Mouse (Mus musculus): ENCODE measurements at regions not wholly inside any gene's neighbourhood (a gene's known extent, or its start where the extent isn't known, plus 50 kb on each side); places are given as distances from the start of the nearest gene placed in this dataset.

GRCm38 (mm10) chr13:69932695-69933550, 130.7 kb downstream of the Med10 start:
- H3K36me3 ChIP-seq (ENCODE audit: control insufficient read depth, insufficient read depth, low read length) = no peaks in the 10 kb centered on the region
- H3K27ac ChIP-seq (replicated peaks) = no peak overlapping the region
- H3K4me2 ChIP-seq (replicated peaks; ENCODE audit: low read depth) = no peak overlapping the region
- H3K4me1 ChIP-seq (replicated peaks; ENCODE audit: control insufficient read depth, insufficient read depth) = no peaks in the 10 kb centered on the region
- H3K27me3 ChIP-seq (ENCODE audit: control insufficient read depth, insufficient read depth, low read length) = no peaks in the 10 kb centered on the region
- no peak overlapping the region for H3K9ac ChIP-seq (ENCODE audit: low read length)
- no peaks in the 10 kb centered on the region for H3K9me3 ChIP-seq (ENCODE audit: control insufficient read depth, low read length)
- no peak for ATAC-seq (ENCODE audit: low FRiP score, low TSS enrichment)
- WGBS = 72% methylated on average over 9 of the region's 9 CpGs
- DNase-seq (ENCODE audit: low spot score) = no peak
- TF ChIP-seq CTCF (IDR thresholded peaks at IDR 0.05; ENCODE audit: low read depth) = no peak
- TF ChIP-seq EP300 (optimal IDR thresholded peaks at IDR 0.05) = no peak
- H3K4me3 ChIP-seq (ENCODE audit: low read depth, low read length) = no peak overlapping the region

GRCm38 (mm10) chr13:69933551-69933845, 131.3 kb downstream of the Med10 start:
- DNase-seq (ENCODE audit: low spot score) = no peak
- Histone ChIP-seq H3K4me3 (ENCODE audit: low read depth, low read length) (no peak overlapping the region), H3K9ac (ENCODE audit: low read length) (no peak overlapping the region), H3K36me3 (ENCODE audit: control insufficient read depth, insufficient read depth, low read length) (no peaks in the 10 kb centered on the region), H3K27me3 (ENCODE audit: control insufficient read depth, insufficient read depth, low read length) (no peaks in the 10 kb centered on the region), H3K4me1 (replicated peaks; ENCODE audit: control insufficient read depth, insufficient read depth) (no peaks in the 10 kb centered on the region), H3K4me2 (replicated peaks; ENCODE audit: low read depth) (no peak overlapping the region), H3K9me3 (ENCODE audit: control insufficient read depth, low read length) (no peaks in the 10 kb centered on the region), H3K27ac (replicated peaks) (no peak overlapping the region)
- no peak for ATAC-seq (ENCODE audit: low FRiP score, low TSS enrichment)
- TF ChIP-seq CTCF (IDR thresholded peaks at IDR 0.05; ENCODE audit: low read depth) (no peak), EP300 (optimal IDR thresholded peaks at IDR 0.05) (no peak)
- 63% methylated on average over 6 of the region's 6 CpGs for WGBS

- no peak for DNase-seq (ENCODE audit: low spot score)
- H3K36me3 ChIP-seq (ENCODE audit: control insufficient read depth, insufficient read depth, low read length) = no peaks in the 10 kb centered on the region
- H3K4me2 ChIP-seq (replicated peaks; ENCODE audit: low read depth) = no peak overlapping the region
- H3K9me3 ChIP-seq (ENCODE audit: control insufficient read depth, low read length) = no peaks in the 10 kb centered on the region
- no peak for ATAC-seq (ENCODE audit: low FRiP score, low TSS enrichment)
- H3K4me3 ChIP-seq (ENCODE audit: low read depth, low read length) = no peak overlapping the region
- H3K4me1 ChIP-seq (replicated peaks; ENCODE audit: control insufficient read depth, insufficient read depth) = no peaks in the 10 kb centered on the region
- no peak overlapping the region for H3K27ac ChIP-seq (replicated peaks)
- TF ChIP-seq CTCF (IDR thresholded peaks at IDR 0.05; ENCODE audit: low read depth) (no peak), EP300 (optimal IDR thresholded peaks at IDR 0.05) (no peak)
- H3K9ac ChIP-seq (ENCODE audit: low read length) = no peak overlapping the region
- WGBS = 90% methylated on average over 4 of the region's 4 CpGs
- H3K27me3 ChIP-seq (ENCODE audit: control insufficient read depth, insufficient read depth, low read length) = no peaks in the 10 kb centered on the region
Measured at GRCm38 (mm10) chr13:69939791-69940190, 137.6 kb downstream of the Med10 start.

- Histone ChIP-seq H3K4me2 (replicated peaks; ENCODE audit: low read depth) (no peak overlapping the region), H3K27ac (replicated peaks) (no peak overlapping the region), H3K9me3 (ENCODE audit: control insufficient read depth, low read length) (no peaks in the 10 kb centered on the region), H3K27me3 (ENCODE audit: control insufficient read depth, insufficient read depth, low read length) (no peaks in the 10 kb centered on the region), H3K4me1 (replicated peaks; ENCODE audit: control insufficient read depth, insufficient read depth) (no peaks in the 10 kb centered on the region), H3K9ac (ENCODE audit: low read length) (no peak overlapping the region), H3K4me3 (ENCODE audit: low read depth, low read length) (no peak overlapping the region), H3K36me3 (ENCODE audit: control insufficient read depth, insufficient read depth, low read length) (no peaks in the 10 kb centered on the region)
- DNase-seq (ENCODE audit: low spot score) (no peak), ATAC-seq (ENCODE audit: low FRiP score, low TSS enrichment) (no peak)
- 4% methylated on average over 1 of the region's 1 CpGs for WGBS
- TF ChIP-seq EP300 (optimal IDR thresholded peaks at IDR 0.05) (no peak), CTCF (IDR thresholded peaks at IDR 0.05; ENCODE audit: low read depth) (no peak)
Measured at GRCm38 (mm10) chr13:69944651-69945050, 142.5 kb downstream of the Med10 start.

GRCm38 (mm10) chr13:69946615-69947014, 144.4 kb downstream of the Med10 start:
- DNase-seq (ENCODE audit: low spot score) = no peak
- no peaks in the 10 kb centered on the region for H3K27me3 ChIP-seq (ENCODE audit: control insufficient read depth, insufficient read depth, low read length)
- ATAC-seq (ENCODE audit: low FRiP score, low TSS enrichment) = no peak
- no peak overlapping the region for H3K27ac ChIP-seq (replicated peaks)
- no peaks in the 10 kb centered on the region for H3K9me3 ChIP-seq (ENCODE audit: control insufficient read depth, low read length)
- H3K36me3 ChIP-seq (ENCODE audit: control insufficient read depth, insufficient read depth, low read length) = no peaks in the 10 kb centered on the region
- no peak overlapping the region for H3K4me3 ChIP-seq (ENCODE audit: low read depth, low read length)
- TF ChIP-seq CTCF (IDR thresholded peaks at IDR 0.05; ENCODE audit: low read depth) (no peak), EP300 (optimal IDR thresholded peaks at IDR 0.05) (no peak)
- H3K4me2 ChIP-seq (replicated peaks; ENCODE audit: low read depth) = no peak overlapping the region
- WGBS = 50% methylated on average over 7 of the region's 7 CpGs
- no peak overlapping the region for H3K9ac ChIP-seq (ENCODE audit: low read length)
- H3K4me1 ChIP-seq (replicated peaks; ENCODE audit: control insufficient read depth, insufficient read depth) = no peaks in the 10 kb centered on the region

- Histone ChIP-seq H3K27ac (replicated peaks) (no peak overlapping the region), H3K9ac (ENCODE audit: low read length) (no peak overlapping the region), H3K4me2 (replicated peaks; ENCODE audit: low read depth) (no peak overlapping the region), H3K4me3 (ENCODE audit: low read depth, low read length) (no peak overlapping the region), H3K27me3 (ENCODE audit: control insufficient read depth, insufficient read depth, low read length) (no peaks in the 10 kb centered on the region), H3K9me3 (ENCODE audit: control insufficient read depth, low read length) (no peaks in the 10 kb centered on the region), H3K4me1 (replicated peaks; ENCODE audit: control insufficient read depth, insufficient read depth) (no peaks in the 10 kb centered on the region), H3K36me3 (ENCODE audit: control insufficient read depth, insufficient read depth, low read length) (no peaks in the 10 kb centered on the region)
- ATAC-seq (ENCODE audit: low FRiP score, low TSS enrichment) = no peak
- TF ChIP-seq CTCF (IDR thresholded peaks at IDR 0.05; ENCODE audit: low read depth) = no peak
- TF ChIP-seq EP300 (optimal IDR thresholded peaks at IDR 0.05) = no peak
- 77% methylated on average over 4 of the region's 4 CpGs for WGBS
- no peak for DNase-seq (ENCODE audit: low spot score)
Measured at GRCm38 (mm10) chr13:69952061-69952460, 149.9 kb downstream of the Med10 start.

Measured in stomach, postnatal 0 days (tissue).